Mouse (Mus musculus) lung, postnatal 0 days (tissue): ENCODE results near the gene Nthl1.

Experiments used
- CTCF ChIP-seq: IDR thresholded peaks from 2 replicates; pipeline ENCODE4 v1.5.1; 2016; ENCODE audit warnings: antibody characterized with exemption, mild to moderate bottlenecking
- EP300 ChIP-seq: IDR thresholded peaks from 2 replicates; pipeline ENCODE4 v1.6.1; 2016; ENCODE audit warnings: antibody characterized with exemption, mild to moderate bottlenecking, control low read depth

DNA sequence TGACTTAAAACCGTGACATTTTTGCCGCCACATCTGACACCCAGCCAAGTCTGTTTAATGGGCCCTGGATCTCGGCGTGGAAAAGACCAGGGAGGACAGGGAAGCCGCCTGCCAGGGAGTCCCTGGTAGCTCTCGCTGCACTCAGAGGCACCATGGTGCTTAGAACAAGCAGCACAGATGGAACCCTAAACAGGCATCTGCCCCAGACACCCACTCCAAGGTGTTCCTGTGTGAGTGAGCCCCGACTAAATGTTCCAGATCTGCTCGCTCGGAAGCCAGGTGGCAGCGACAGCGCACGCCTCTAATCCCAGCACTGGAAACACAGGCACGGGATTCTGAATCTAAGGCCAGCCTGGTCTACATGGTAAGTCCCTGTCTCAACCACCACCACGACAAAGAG is 2.4 kb upstream of the Nthl1 start:
- no peak for TF ChIP-seq CTCF
- no peak for TF ChIP-seq EP300
